Mouse (Mus musculus) heart, embryonic 15.5 days (tissue): Measurements from ENCODE around the gene Galk1. TPM values are rescaled to one million over a fixed set of nuclear protein-coding genes. Genes with fewer than 3 reads are reported as not detected.

Source experiments
- ATAC-seq: fragments of 200-750 bp; cut with Nextera tagmentation; replicated peaks from 2 replicates; pipeline ENCODE4 v1.8.0; 2017; ENCODE audit warnings: low read depth, moderate TSS enrichment; ENCODE audit not compliant: insufficient number of reproducible peaks, insufficient read depth, low FRiP score
- H3K27ac ChIP-seq: fragments of 300-500 bp; sonication (generic); 2 replicates; pipeline ENCODE4 v1.5.1; 2015; ENCODE audit warnings: mild to moderate bottlenecking, inconsistent platforms
- H3K27me3 ChIP-seq: fragments of 300-500 bp; sonication (generic); 2 replicates; pipeline ENCODE4 v1.6.1; 2015; ENCODE audit warnings: inconsistent platforms
- H3K36me3 ChIP-seq: fragments of 300-500 bp; sonication (generic); 2 replicates; pipeline ENCODE4 v1.6.1; 2015; ENCODE audit warnings: mild to moderate bottlenecking, inconsistent platforms
- H3K4me1 ChIP-seq: fragments of 300-500 bp; sonication (generic); replicated peaks from 2 replicates; pipeline ENCODE4 v1.6.1; 2015; ENCODE audit warnings: inconsistent platforms
- H3K4me2 ChIP-seq: fragments of 300-500 bp; sonication (generic); 2 replicates; pipeline ENCODE4 v1.6.1; 2015; ENCODE audit warnings: inconsistent platforms, mild to moderate bottlenecking, moderate library complexity
- H3K4me3 ChIP-seq: fragments of 300-500 bp; sonication (generic); 2 replicates; pipeline ENCODE4 v1.5.1; 2015; ENCODE audit warnings: mild to moderate bottlenecking, inconsistent platforms
- H3K9ac ChIP-seq: fragments of 300-500 bp; sonication (generic); 2 replicates; pipeline ENCODE4 v1.6.1; 2015; ENCODE audit warnings: mild to moderate bottlenecking, inconsistent platforms
- H3K9me3 ChIP-seq: fragments of 300-500 bp; sonication (generic); replicated peaks from 2 replicates; pipeline ENCODE4 v1.6.1; 2016; ENCODE audit warnings: inconsistent platforms
- WGBS: fragments of 180-500 bp; shearing (Covaris S2); methylation state at CpG from one replicate; pipeline ENCODE4 v1.1.7; 2015; ENCODE audit warnings: mixed read lengths; 5-methylcytosine and 5-hydroxymethylcytosine counted together
- polyA plus RNA-seq: library from polyadenylated mRNA; unstranded; fragments of >200 nt; fragmentation: Nextera tagmentation; extraction: Ambion mirVana; gene quantifications from 2 replicates; pipeline ENCODE4 v1.2.1, GENCODE M21; 2015

The Galk1 gene
- 120 and 147 TPM in 2 replicates for polyA plus RNA-seq

DNA sequence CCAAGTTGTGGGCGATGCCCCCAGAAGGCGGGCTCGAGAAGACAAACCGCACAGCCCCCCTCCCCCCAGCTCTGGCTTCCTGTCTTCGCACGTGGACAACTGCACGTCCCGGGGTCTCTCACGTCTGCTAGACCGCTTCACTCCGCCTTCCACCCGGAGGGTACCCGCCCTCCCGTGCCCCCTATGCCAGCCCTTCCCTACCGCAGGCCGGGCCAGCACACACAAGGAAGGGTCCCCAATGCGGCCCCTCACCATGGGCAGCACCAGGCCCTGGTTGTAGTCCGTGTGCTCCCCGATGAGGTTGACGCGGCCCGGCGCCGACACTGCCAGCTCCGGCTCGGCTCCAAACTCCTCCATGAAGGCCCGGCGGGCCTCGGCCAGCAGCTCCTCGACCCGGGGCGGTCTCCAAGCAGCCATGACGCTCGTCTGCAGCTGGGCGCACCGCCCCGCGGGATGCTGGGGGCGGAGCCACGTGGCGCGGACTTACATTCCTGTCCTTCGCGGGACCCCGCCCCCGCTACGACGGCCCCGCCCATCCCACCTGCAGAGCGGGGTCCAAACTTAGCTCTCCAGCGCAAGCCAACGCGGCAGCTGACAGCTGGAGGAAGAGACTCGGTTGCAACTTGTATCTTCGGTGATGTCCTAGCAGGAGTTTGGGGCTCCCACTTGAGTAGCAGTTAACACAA lies at the start of gene Galk1:
Gene Galk1, minus strand, starts transcription at position 458 of the 686 bp plus-strand sequence.
- Histone ChIP-seq H3K4me1 (peaks cover 17% of the 10 kb centered on the region), H3K9me3 (no peaks in the 10 kb centered on the region), H3K27me3 (no peaks in the 10 kb centered on the region), H3K4me3 (peak within 1 kb of the TSS; percentile 70), H3K27ac (peak within 1 kb of the TSS; percentile 91), H3K9ac (peak within 1 kb of the TSS; percentile 82), H3K4me2 (peak within 1 kb of the TSS; percentile 83), H3K36me3 (peaks cover 16% of the 10 kb centered on the region)
- ATAC-seq = peak; percentile 91
- under 1% methylated on average over 55 of the region's 55 CpGs for WGBS

- H3K36me3 ChIP-seq = peaks cover 53% of the 10 kb centered on the region
- H3K4me1 ChIP-seq = peaks cover 16% of the 10 kb centered on the region
- H3K27me3 ChIP-seq = no peaks in the 10 kb centered on the region
- no peak overlapping the region for H3K27ac ChIP-seq
- 87% methylated on average over 13 of the region's 13 CpGs for WGBS
- no peaks in the 10 kb centered on the region for H3K9me3 ChIP-seq
- no peak overlapping the region for H3K9ac ChIP-seq
- no peak overlapping the region for H3K4me3 ChIP-seq
- no peak overlapping the region for H3K4me2 ChIP-seq
- ATAC-seq = no peak
Observed at GRCm38 (mm10) chr11:116061641-116062415, 49.3 kb upstream of the Galk1 start.

DNA sequence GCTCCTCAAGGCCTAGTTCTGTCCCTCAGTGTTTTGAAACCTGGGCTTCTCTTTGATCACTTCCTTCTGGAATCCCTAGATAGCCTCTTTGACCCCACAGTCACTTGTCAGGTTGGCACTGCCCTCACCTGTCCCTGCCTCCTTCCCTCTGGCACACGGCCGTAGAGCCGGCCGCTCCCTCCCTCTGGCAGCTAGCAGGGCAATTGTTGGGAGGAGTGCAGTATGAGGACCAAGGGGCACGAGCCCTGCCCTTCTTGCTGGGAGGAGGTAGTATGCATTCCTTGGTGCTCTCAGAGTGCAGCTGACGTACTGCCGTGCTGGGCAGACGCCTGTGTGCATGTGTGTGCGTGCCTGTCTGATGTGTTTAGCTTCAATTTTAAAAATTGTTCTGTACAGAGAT lies 48.1 kb upstream of the Galk1 start:
- Histone ChIP-seq H3K27me3 (no peaks in the 10 kb centered on the region), H3K9ac (no peak overlapping the region), H3K4me2 (no peak overlapping the region), H3K27ac (no peak overlapping the region), H3K4me3 (no peak overlapping the region), H3K36me3 (peaks cover 63% of the 10 kb centered on the region), H3K9me3 (no peaks in the 10 kb centered on the region), H3K4me1 (peaks cover 21% of the 10 kb centered on the region)
- 84% methylated on average over 9 of the region's 9 CpGs for WGBS
- ATAC-seq = no peak

- no peak for ATAC-seq
- Histone ChIP-seq H3K36me3 (peaks cover 72% of the 10 kb centered on the region), H3K9me3 (no peaks in the 10 kb centered on the region), H3K4me2 (no peak overlapping the region), H3K27me3 (no peaks in the 10 kb centered on the region), H3K4me3 (no peak overlapping the region), H3K9ac (no peak overlapping the region), H3K4me1 (peaks cover 21% of the 10 kb centered on the region), H3K27ac (no peak overlapping the region)
- whole genome bisulfite sequencing = 94% methylated on average over 11 of the region's 11 CpGs
Observed at GRCm38 (mm10) chr11:116059691-116060025, 47.1 kb upstream of the Galk1 start.

DNA sequence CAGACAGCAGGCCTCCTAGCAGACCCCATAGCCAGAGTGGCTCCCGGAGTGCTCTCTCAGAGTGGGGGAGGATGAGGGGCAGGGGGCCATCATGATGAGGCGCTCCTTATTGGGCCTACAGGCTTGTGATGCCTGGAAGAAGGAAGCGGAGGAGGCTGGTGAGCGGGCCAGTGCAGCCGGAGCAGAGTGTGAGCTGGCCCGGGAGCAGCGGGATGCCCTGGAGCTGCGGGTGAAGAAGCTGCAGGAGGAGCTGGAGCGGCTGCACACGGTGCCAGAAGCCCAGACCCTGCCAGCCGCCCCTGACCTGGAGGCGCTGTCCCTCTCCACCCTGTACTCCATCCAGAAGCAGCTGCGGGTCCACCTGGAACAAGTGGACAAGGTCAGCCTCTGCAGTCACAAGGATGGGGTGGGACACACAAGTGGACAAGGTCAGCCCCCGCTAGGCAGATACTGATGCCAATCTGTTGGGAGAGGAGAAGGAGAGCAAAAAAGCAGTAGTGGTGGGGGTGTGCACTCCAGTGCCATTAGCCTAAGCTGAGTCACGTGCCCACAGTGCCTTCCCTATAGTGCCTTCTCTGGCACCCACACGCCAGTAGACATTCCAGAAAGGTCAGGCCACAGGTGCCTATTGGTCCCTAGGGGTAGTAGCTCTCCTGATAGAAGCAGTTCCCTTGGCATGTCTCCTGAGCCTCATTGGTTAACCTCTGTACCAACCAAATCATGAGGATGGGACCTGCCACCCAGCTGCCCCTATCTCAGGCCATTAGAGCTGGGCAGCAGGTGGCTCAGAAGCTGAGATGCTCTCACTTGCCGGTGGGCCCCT lies 46.6 kb upstream of the Galk1 start:
- H3K9ac ChIP-seq = 0 out of 2 replicates have a peak overlapping the region, but pooled peaks have one; percentile 20
- no peak overlapping the region for H3K4me2 ChIP-seq
- H3K27me3 ChIP-seq = no peaks in the 10 kb centered on the region
- no peak for ATAC-seq
- WGBS = 91% methylated on average over 17 of the region's 17 CpGs
- peaks cover 78% of the 10 kb centered on the region for H3K36me3 ChIP-seq
- no peak overlapping the region for H3K4me3 ChIP-seq
- H3K4me1 ChIP-seq = peaks cover 21% of the 10 kb centered on the region
- H3K9me3 ChIP-seq = no peaks in the 10 kb centered on the region
- H3K27ac ChIP-seq = no peak overlapping the region

GRCm38 (mm10) chr11:116058022-116058614 lies 45.6 kb upstream of the Galk1 start:
- Histone ChIP-seq H3K4me2 (no peak overlapping the region), H3K9ac (no peak overlapping the region; the same call in 1 of the 2 replicates), H3K4me3 (no peak overlapping the region), H3K9me3 (no peaks in the 10 kb centered on the region), H3K36me3 (peaks cover 88% of the 10 kb centered on the region), H3K4me1 (peaks cover 25% of the 10 kb centered on the region), H3K27ac (peak overlapping the region; percentile 21; the same call in 1 of the 2 replicates), H3K27me3 (no peaks in the 10 kb centered on the region)
- WGBS = 71% methylated on average over 12 of the region's 12 CpGs
- ATAC-seq = no peak

DNA sequence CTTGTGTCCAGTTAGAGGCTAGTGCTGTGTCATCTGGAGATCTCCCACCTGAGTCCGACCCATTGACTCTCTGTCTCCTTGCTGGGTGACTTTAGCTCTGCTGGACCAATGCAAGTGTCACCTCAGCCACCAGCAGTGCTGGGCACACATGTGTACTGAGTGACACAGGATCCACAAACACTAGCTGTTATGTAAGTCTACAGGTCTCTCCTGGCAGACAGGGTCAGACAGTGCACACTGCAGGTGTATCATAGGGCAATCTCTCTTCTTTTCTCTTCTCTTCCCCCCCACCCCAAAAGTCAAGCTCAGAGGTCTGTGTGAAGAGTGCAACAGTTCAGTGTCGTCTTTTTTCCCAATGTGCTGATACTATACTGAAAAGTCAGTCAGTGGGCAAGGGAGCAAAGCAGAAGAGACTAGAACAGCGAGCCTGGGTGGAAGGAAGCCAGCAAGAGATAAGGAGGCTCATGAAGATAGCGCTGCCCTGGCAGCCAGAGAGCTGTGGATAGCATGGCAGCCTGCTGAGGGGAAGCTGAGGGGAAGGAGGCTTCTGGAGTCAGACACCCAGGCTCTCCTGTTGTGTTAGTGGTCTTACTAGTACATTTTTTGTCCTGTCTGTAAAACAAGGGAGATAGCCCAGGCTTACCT lies 44.8 kb upstream of the Galk1 start:
- 0 out of 2 replicates have a peak, but pooled peaks have one; percentile 23 for ATAC-seq
- Histone ChIP-seq H3K4me3 (no peak overlapping the region), H3K4me2 (no peak overlapping the region), H3K27ac (peak overlapping the region; percentile 21; the same call in 1 of the 2 replicates), H3K4me1 (peaks cover 25% of the 10 kb centered on the region), H3K27me3 (no peaks in the 10 kb centered on the region), H3K9me3 (no peaks in the 10 kb centered on the region), H3K9ac (no peak overlapping the region), H3K36me3 (peaks cover 95% of the 10 kb centered on the region)
- 41% methylated on average over 4 of the region's 4 CpGs for WGBS

DNA sequence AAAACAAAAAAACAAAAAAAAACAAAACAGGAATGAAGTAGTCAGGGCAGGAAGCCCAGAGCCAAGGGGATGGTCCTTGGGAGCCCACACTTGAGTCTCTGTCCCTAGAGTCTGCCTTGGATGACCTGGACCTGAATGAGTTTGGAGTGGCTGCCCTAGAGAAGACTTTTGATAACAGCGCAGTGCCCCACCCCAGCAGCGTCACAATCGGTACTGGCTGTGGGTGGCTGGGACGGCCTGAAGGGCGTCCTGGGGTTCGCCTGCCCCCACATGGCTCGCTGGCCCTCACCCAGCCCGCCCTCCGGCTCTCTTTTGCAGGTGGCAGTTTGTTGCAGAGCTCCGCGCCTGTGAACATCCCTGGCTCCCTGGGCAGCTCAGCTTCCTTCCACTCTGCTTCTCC lies 43.4 kb upstream of the Galk1 start:
- H3K4me1 ChIP-seq = peaks cover 25% of the 10 kb centered on the region
- no peak overlapping the region for H3K4me2 ChIP-seq

DNA sequence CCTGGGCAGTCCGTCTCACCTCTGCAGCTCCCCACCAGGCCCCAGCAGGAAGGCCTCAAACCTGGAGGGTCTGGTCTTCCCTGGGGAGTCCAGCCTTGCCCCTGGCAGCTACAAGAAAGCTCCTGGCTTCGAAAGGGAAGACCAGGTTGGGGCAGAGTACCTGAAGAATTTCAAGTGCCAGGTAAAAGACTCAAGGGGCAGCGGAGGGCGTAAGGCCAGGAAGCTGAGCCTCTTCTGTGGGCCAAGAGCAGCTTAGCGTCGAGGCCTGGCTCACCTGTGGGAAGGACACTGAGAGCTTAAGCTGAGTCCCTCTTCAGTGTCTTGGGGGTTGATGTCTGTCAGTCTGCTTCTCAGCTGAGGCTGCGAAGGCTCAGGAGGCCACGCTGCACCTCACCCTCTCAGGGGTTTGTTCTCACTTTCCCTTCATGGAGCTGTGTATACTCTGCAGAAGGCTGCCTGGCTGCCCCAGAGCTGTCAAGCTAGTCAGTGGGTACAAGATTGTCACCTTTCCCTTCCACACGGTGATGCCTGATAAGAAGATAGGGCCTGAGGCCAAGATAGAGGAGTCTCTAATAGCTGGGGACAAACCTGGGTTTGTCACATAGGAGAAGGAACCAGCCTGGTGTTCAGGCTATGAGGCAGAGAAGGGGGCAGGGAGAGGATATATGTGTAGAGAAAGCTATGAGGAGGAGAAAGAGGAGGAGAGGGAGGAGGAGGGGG lies 41.2 kb upstream of the Galk1 start:
- H3K9me3 ChIP-seq = no peaks in the 10 kb centered on the region
- H3K4me1 ChIP-seq = peaks cover 25% of the 10 kb centered on the region
- H3K4me2 ChIP-seq = no peak overlapping the region
- no peak overlapping the region for H3K4me3 ChIP-seq
- H3K9ac ChIP-seq = no peak overlapping the region
- no peak for ATAC-seq
- 83% methylated on average over 9 of the region's 9 CpGs for WGBS
- no peak overlapping the region for H3K27ac ChIP-seq
- H3K27me3 ChIP-seq = no peaks in the 10 kb centered on the region
- H3K36me3 ChIP-seq = peaks cover 95% of the 10 kb centered on the region

More for the DNA sequence above, 43.4 kb upstream of the Galk1 start:
- Histone ChIP-seq H3K9me3 (no peaks in the 10 kb centered on the region), H3K4me3 (no peak overlapping the region), H3K36me3 (peaks cover 95% of the 10 kb centered on the region), H3K9ac (no peak overlapping the region), H3K27me3 (no peaks in the 10 kb centered on the region), H3K27ac (no peak overlapping the region)
- no peak for ATAC-seq
- WGBS = 89% methylated on average over 11 of the region's 11 CpGs

DNA sequence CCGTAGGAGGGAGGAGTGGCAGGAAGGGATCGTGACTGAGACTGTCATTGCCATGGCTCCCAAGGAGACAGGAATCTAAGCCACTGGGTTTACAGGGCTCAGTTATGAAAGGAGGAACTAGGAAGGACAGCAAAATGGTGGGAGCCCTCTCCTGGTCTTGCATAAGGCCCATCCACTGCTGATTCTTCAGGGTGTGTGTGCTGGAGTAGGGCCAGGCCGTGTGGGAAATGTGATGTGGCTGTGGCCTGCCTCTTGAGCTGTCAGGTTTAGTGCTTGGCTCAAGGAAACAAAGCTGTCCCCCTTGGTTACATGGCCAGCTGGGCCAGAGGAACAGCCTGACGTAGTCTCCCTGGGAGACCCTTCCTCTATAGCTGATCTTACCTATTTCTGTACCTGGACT lies 37.7 kb upstream of the Galk1 start:
- Histone ChIP-seq H3K4me1 (peaks cover 4% of the 10 kb centered on the region; the same call in 1 of the 2 replicates), H3K4me2 (no peak overlapping the region), H3K9ac (no peak overlapping the region), H3K27ac (no peak overlapping the region), H3K9me3 (no peaks in the 10 kb centered on the region), H3K4me3 (no peak overlapping the region), H3K36me3 (peaks cover 90% of the 10 kb centered on the region), H3K27me3 (no peaks in the 10 kb centered on the region)
- no peak for ATAC-seq
- 84% methylated on average over 4 of the region's 4 CpGs for WGBS
